Mouse (Mus musculus): ENCODE measurements around the gene Fkbp4. TPM values are rescaled to one million over a fixed set of nuclear protein-coding genes. Genes with fewer than 3 reads are reported as not detected.
A peak's percentile ranks its signal among the peaks of the same experiment; 100 is the strongest.

Fkbp4 gene
- 506 and 551 TPM in 2 replicates for polyA plus RNA-seq (2014; fragmentation: Nextera tagmentation; extraction: Ambion mirVana)

DNA sequence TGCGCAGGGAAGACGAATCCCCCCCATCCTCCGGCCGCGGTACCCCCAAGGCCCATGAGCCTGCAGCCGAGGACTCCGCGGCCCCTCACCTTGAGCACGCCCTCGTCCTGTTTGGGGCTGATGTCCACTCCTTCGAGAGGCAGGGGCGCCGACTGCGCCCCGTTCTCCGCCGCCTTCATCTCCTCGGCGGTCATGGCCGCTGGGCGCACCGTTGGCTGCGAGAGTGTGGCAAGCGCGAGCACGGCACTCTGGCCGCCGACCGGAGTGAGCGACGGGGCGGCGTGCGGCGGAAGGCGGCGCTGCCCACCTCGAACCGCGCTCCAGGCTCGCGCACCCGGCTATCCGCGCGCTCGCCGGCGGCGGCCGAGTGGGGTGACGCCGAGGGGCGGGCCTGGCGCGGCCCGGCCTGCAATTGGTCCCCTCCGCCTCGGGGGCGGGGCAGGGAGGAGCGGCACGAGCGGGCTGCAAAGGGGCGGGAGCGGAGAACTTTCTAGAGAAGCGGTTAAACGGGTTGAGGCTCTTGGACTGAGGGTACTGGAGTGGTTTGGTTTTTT is at the start of gene Fkbp4:
Gene Fkbp4 (minus strand): TSS at position 361 of the 554 bp plus-strand sequence.
- Histone ChIP-seq H3K36me3 (ENCODE audit: control insufficient read depth, insufficient read depth, low read length) (peaks cover 15% of the 10 kb centered on the region), H3K9me3 (ENCODE audit: control insufficient read depth, low read length) (no peaks in the 10 kb centered on the region), H3K9ac (ENCODE audit: low read length) (peak within 1 kb of the TSS; percentile 98), H3K4me3 (ENCODE audit: low read depth, low read length) (peak within 1 kb of the TSS; percentile 97), H3K27me3 (ENCODE audit: control insufficient read depth, insufficient read depth, low read length) (no peaks in the 10 kb centered on the region), H3K4me1 (ENCODE audit: control insufficient read depth, insufficient read depth, low read length) (peaks cover 10% of the 10 kb centered on the region; the same call in 1 of the 2 replicates), H3K27ac (ENCODE audit: low read depth, low read length) (peak within 1 kb of the TSS; percentile 85), H3K4me2 (ENCODE audit: low read depth) (peak within 1 kb of the TSS; percentile 69)
- ATAC-seq (ENCODE audit: insufficient read depth, low FRiP score, low TSS enrichment) (peak; percentile 93), DNase-seq (ENCODE audit: low spot score) (peak; percentile 96)
- 0% methylated on average over 65 of the region's 67 CpGs for WGBS

DNA sequence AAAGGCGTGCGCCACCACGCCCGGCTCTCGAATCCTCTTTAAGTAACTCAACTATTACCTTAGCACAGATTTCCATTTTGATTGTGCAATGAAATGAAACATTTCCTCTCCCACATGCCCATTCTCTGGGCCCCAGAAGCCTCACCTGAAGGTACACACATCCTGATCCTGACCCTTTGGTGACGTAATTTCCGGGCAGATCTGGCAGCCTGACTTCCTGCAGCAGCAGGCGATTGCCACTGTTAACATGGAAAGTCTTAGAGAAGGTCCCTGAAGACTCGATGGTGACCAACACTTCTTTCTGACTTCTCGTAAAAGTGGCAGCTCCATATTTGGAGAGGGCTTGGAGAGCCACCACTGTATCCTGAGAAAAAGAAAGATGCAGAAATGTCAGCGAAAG is 49.3 kb upstream of the Fkbp4 start:
- WGBS, result 96% methylated on average over 11 of the region's 11 CpGs
- Histone ChIP-seq H3K36me3 (ENCODE audit: control insufficient read depth, insufficient read depth, low read length) (no peaks in the 10 kb centered on the region), H3K9me3 (ENCODE audit: control insufficient read depth, low read length) (no peaks in the 10 kb centered on the region), H3K4me2 (ENCODE audit: low read depth) (no peak overlapping the region), H3K27ac (ENCODE audit: low read depth, low read length) (no peak overlapping the region), H3K9ac (ENCODE audit: low read length) (no peak overlapping the region), H3K27me3 (ENCODE audit: control insufficient read depth, insufficient read depth, low read length) (no peaks in the 10 kb centered on the region), H3K4me1 (ENCODE audit: control insufficient read depth, insufficient read depth, low read length) (no peaks in the 10 kb centered on the region), H3K4me3 (ENCODE audit: low read depth, low read length) (no peak overlapping the region)
- ATAC-seq (ENCODE audit: insufficient read depth, low FRiP score, low TSS enrichment) (no peak), DNase-seq (ENCODE audit: low spot score) (no peak)

DNA sequence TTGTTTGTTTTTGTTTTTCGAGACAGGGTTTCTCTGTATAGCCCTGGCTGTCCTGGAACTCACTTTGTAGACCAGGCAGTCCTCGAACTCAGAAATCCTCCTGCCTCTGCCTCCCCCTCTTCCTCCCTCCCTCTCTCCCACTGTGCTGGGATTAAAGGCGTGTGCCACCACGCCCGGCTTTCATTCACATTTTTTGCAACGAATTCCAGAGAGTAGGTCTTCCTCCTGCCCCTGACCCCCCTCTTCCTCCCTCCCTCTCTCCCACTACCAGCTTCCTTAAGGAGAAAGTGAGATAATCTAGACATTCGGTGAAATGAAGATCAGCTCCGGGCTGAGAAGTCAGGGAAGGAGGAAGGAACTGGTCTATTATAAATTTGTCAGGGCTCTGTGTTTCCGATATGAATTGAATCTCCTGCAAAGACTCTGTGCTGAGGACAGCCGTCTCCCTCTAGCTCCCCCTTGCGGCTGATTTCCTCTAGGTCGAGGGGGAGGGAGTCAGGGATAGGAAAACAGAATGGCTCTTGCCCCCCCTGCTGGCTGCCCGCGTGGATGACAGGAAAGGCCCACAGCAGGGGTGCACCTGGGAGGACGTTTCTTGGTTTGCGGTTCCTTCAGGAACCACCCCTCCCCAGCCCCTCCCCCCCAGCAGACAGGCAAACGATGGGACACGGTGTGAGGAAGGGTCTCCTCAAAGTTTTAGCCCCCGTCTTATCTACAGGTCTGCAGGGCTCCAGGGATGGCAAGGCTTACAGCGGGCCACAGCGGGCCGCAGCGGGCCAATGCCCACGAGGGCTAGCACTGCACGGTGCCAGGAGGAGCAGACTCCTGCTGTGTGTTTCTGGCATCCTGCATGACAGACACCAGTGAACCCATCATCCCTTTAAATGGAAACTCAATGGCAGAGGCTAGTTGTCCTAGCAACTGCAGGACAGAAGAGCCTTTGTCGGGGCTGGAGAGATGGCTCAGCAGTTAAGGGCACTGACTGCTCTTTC is 41.3 kb upstream of the Fkbp4 start:
- H3K9me3 ChIP-seq (ENCODE audit: control insufficient read depth, low read length), result no peaks in the 10 kb centered on the region
- H3K36me3 ChIP-seq (ENCODE audit: control insufficient read depth, insufficient read depth, low read length), result no peaks in the 10 kb centered on the region
- DNase-seq (ENCODE audit: low spot score), result peak; percentile 90
- ATAC-seq (ENCODE audit: insufficient read depth, low FRiP score, low TSS enrichment), result peak; percentile 85
- peak overlapping the region; percentile 34 for H3K4me2 ChIP-seq (ENCODE audit: low read depth)
- H3K27ac ChIP-seq (ENCODE audit: low read depth, low read length), result no peak overlapping the region
- no peaks in the 10 kb centered on the region for H3K27me3 ChIP-seq (ENCODE audit: control insufficient read depth, insufficient read depth, low read length)
- H3K9ac ChIP-seq (ENCODE audit: low read length), result no peak overlapping the region; the same call in 1 of the 2 replicates
- 21% methylated on average over 26 of the region's 26 CpGs for WGBS
- no peak overlapping the region for H3K4me3 ChIP-seq (ENCODE audit: low read depth, low read length)
- no peaks in the 10 kb centered on the region for H3K4me1 ChIP-seq (ENCODE audit: control insufficient read depth, insufficient read depth, low read length)

DNA sequence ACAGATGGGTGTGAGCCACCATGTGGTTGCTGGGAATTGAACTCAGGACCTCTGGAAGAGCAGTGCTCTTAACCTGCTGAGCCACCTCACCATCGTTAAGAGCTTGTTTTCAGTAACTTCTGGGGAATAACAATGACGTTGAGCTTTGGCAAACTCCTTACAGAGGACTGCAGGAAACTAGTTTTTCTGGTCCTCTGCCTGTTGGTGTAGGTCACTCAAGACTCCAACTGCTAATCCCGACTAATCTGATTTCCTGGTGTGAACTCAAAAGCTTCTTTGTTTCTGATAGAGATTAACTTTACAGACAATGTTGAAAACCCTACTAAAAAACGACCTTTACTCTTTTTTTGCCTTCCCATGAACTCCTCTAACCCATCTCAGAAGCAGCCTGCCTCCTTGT is 39.0 kb upstream of the Fkbp4 start:
- Histone ChIP-seq H3K4me1 (ENCODE audit: control insufficient read depth, insufficient read depth, low read length) (no peaks in the 10 kb centered on the region), H3K4me2 (ENCODE audit: low read depth) (no peak overlapping the region), H3K9ac (ENCODE audit: low read length) (no peak overlapping the region), H3K27me3 (ENCODE audit: control insufficient read depth, insufficient read depth, low read length) (no peaks in the 10 kb centered on the region), H3K9me3 (ENCODE audit: control insufficient read depth, low read length) (no peaks in the 10 kb centered on the region), H3K4me3 (ENCODE audit: low read depth, low read length) (no peak overlapping the region), H3K36me3 (ENCODE audit: control insufficient read depth, insufficient read depth, low read length) (no peaks in the 10 kb centered on the region), H3K27ac (ENCODE audit: low read depth, low read length) (no peak overlapping the region)
- no peak for DNase-seq (ENCODE audit: low spot score)
- 38% methylated on average over 4 of the region's 4 CpGs for WGBS
- ATAC-seq (ENCODE audit: insufficient read depth, low FRiP score, low TSS enrichment), result no peak

DNA sequence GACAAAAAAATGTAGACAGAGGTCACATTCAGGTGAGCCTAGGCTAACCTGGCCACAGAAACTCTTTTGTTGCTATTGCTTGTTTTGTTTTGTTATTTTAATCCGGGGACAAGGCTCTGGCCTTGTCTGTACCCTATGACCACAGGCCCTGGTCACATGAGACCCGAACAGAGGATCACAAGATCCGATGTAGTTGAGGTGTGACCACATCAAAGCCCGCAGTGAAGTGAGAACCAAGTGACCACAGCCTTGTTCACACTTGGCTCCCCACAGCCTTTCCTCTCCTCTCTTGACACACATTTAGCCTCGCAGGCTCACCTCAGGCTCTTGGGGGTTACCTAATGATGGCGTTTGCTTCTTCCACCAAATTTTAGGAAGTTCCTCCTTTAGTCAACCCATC is 35.6 kb upstream of the Fkbp4 start:
- no peak overlapping the region for H3K4me3 ChIP-seq (ENCODE audit: low read depth, low read length)
- ATAC-seq (ENCODE audit: insufficient read depth, low FRiP score, low TSS enrichment) (no peak), DNase-seq (ENCODE audit: low spot score) (no peak)
- H3K9me3 ChIP-seq (ENCODE audit: control insufficient read depth, low read length), result no peaks in the 10 kb centered on the region
- no peaks in the 10 kb centered on the region for H3K27me3 ChIP-seq (ENCODE audit: control insufficient read depth, insufficient read depth, low read length)
- no peak overlapping the region for H3K9ac ChIP-seq (ENCODE audit: low read length)
- H3K36me3 ChIP-seq (ENCODE audit: control insufficient read depth, insufficient read depth, low read length), result no peaks in the 10 kb centered on the region
- no peaks in the 10 kb centered on the region for H3K4me1 ChIP-seq (ENCODE audit: control insufficient read depth, insufficient read depth, low read length)
- H3K4me2 ChIP-seq (ENCODE audit: low read depth), result no peak overlapping the region
- 85% methylated on average over 6 of the region's 6 CpGs for WGBS
- H3K27ac ChIP-seq (ENCODE audit: low read depth, low read length), result no peak overlapping the region

DNA sequence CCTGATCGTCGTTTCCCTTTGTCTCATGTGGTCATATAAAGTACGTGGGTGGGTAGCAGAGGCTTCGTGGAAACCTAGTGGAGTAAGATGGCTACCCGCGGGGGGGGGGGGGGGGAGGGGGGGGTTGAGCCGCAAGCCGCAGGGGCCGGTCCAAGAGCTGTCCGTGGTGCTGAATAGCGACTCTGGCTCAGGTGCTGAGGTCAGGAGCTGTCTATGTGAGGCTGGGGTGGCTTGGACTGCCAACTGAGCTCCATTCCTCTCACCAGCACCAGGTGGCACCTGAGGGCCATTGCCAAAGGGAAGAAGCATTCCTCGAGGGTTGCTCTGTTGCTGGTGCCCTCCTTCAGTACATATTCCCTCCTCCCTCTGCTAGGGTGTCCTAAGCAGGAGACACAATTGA is 31.0 kb upstream of the Fkbp4 start:
- no peak overlapping the region for H3K4me3 ChIP-seq (ENCODE audit: low read depth, low read length)
- no peaks in the 10 kb centered on the region for H3K27me3 ChIP-seq (ENCODE audit: control insufficient read depth, insufficient read depth, low read length)
- H3K4me2 ChIP-seq (ENCODE audit: low read depth), result no peak overlapping the region
- no peaks in the 10 kb centered on the region for H3K9me3 ChIP-seq (ENCODE audit: control insufficient read depth, low read length)
- WGBS, result 9% methylated on average over 11 of the region's 12 CpGs
- H3K36me3 ChIP-seq (ENCODE audit: control insufficient read depth, insufficient read depth, low read length), result no peaks in the 10 kb centered on the region
- no peak overlapping the region for H3K9ac ChIP-seq (ENCODE audit: low read length)
- DNase-seq (ENCODE audit: low spot score), result peak; percentile 46
- ATAC-seq (ENCODE audit: insufficient read depth, low FRiP score, low TSS enrichment), result no peak
- H3K27ac ChIP-seq (ENCODE audit: low read depth, low read length), result no peak overlapping the region
- H3K4me1 ChIP-seq (ENCODE audit: control insufficient read depth, insufficient read depth, low read length), result no peaks in the 10 kb centered on the region

DNA sequence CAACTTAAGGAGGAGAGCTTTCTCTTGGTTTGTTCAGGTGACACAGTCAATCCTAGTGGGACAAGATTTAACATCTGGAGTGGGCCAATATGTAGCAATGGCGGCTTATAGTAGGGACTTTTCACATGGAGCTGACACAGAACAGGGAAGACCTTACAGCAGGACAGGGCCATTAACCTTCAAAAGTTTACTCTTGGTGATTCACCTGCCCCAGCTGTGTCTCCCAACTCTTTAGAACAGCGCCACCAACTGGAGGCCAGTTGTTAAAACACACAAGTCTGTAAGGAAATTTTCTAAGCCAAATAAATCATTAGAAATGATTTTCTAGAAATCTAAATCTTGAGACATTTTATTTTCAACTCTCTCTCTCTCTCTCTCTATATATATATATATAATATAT is 28.8 kb upstream of the Fkbp4 start:
- Histone ChIP-seq H3K9me3 (ENCODE audit: control insufficient read depth, low read length) (no peaks in the 10 kb centered on the region), H3K4me2 (ENCODE audit: low read depth) (no peak overlapping the region), H3K27ac (ENCODE audit: low read depth, low read length) (no peak overlapping the region), H3K27me3 (ENCODE audit: control insufficient read depth, insufficient read depth, low read length) (no peaks in the 10 kb centered on the region), H3K4me1 (ENCODE audit: control insufficient read depth, insufficient read depth, low read length) (no peaks in the 10 kb centered on the region), H3K9ac (ENCODE audit: low read length) (no peak overlapping the region), H3K4me3 (ENCODE audit: low read depth, low read length) (no peak overlapping the region), H3K36me3 (ENCODE audit: control insufficient read depth, insufficient read depth, low read length) (no peaks in the 10 kb centered on the region)
- WGBS, result 41% methylated on average over 2 of the region's 2 CpGs
- ATAC-seq (ENCODE audit: insufficient read depth, low FRiP score, low TSS enrichment), result no peak
- DNase-seq (ENCODE audit: low spot score), result peak; percentile 23

DNA sequence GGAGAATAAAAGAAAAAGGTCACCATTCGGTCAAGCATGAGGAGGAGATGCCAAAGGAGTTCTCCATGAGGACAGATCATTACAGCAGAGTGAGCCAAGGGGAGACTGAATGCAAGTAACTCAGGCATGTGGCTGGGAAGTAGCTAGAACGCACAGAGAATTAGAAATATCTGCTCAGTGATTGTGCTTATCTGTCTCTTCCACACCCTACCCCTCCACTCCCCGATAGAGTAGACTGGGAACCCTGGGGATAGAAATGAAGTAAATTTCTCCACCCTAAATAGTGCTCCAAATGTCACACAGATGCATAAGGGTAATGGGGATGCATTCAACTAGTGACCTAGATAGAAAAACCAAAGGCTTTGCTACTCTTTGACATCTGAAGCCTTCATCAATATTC is 28.1 kb upstream of the Fkbp4 start:
- Histone ChIP-seq H3K9me3 (ENCODE audit: control insufficient read depth, low read length) (no peaks in the 10 kb centered on the region), H3K36me3 (ENCODE audit: control insufficient read depth, insufficient read depth, low read length) (no peaks in the 10 kb centered on the region), H3K27ac (ENCODE audit: low read depth, low read length) (no peak overlapping the region), H3K4me3 (ENCODE audit: low read depth, low read length) (no peak overlapping the region), H3K4me1 (ENCODE audit: control insufficient read depth, insufficient read depth, low read length) (no peaks in the 10 kb centered on the region), H3K27me3 (ENCODE audit: control insufficient read depth, insufficient read depth, low read length) (no peaks in the 10 kb centered on the region), H3K9ac (ENCODE audit: low read length) (no peak overlapping the region), H3K4me2 (ENCODE audit: low read depth) (no peak overlapping the region)
- no peak for ATAC-seq (ENCODE audit: insufficient read depth, low FRiP score, low TSS enrichment)
- no peak for DNase-seq (ENCODE audit: low spot score)
- WGBS, result 69% methylated on average over 3 of the region's 3 CpGs

DNA sequence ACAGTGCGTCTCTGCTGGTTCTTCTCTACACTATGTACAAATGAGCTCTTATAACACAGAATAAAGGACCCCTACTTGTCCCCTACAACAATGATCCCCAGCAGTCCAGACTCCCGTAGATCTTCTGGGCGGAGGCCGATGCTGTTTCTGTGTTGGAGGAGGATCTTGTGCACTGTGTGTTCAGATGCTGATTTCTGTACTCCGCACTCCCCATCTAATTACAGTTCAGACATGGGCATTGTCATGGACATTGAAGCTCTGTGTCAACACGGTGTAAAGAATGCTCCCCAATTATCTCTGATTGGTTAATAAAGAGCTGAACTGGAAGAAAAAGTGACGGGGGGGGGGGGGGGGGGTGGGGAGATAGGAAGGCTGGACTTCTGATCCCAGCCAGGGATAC is 27.6 kb upstream of the Fkbp4 start:
- Histone ChIP-seq H3K4me3 (ENCODE audit: low read depth, low read length) (no peak overlapping the region), H3K27ac (ENCODE audit: low read depth, low read length) (no peak overlapping the region), H3K4me1 (ENCODE audit: control insufficient read depth, insufficient read depth, low read length) (no peaks in the 10 kb centered on the region), H3K4me2 (ENCODE audit: low read depth) (no peak overlapping the region), H3K9me3 (ENCODE audit: control insufficient read depth, low read length) (no peaks in the 10 kb centered on the region), H3K9ac (ENCODE audit: low read length) (no peak overlapping the region), H3K36me3 (ENCODE audit: control insufficient read depth, insufficient read depth, low read length) (no peaks in the 10 kb centered on the region), H3K27me3 (ENCODE audit: control insufficient read depth, insufficient read depth, low read length) (no peaks in the 10 kb centered on the region)
- DNase-seq (ENCODE audit: low spot score) (no peak), ATAC-seq (ENCODE audit: insufficient read depth, low FRiP score, low TSS enrichment) (no peak)
- WGBS, result 49% methylated on average over 7 of the region's 7 CpGs

Data from neural tube, embryonic 11.5 days (tissue).